Mouse (Mus musculus): ENCODE data around the gene Aldh3b1.
"Not testable (repeated sequence)": the region's sequence is repeated elsewhere in the genome, so short reads cannot be mapped to it uniquely, and the experiment has no call there.

Gene Aldh3b1

DNA sequence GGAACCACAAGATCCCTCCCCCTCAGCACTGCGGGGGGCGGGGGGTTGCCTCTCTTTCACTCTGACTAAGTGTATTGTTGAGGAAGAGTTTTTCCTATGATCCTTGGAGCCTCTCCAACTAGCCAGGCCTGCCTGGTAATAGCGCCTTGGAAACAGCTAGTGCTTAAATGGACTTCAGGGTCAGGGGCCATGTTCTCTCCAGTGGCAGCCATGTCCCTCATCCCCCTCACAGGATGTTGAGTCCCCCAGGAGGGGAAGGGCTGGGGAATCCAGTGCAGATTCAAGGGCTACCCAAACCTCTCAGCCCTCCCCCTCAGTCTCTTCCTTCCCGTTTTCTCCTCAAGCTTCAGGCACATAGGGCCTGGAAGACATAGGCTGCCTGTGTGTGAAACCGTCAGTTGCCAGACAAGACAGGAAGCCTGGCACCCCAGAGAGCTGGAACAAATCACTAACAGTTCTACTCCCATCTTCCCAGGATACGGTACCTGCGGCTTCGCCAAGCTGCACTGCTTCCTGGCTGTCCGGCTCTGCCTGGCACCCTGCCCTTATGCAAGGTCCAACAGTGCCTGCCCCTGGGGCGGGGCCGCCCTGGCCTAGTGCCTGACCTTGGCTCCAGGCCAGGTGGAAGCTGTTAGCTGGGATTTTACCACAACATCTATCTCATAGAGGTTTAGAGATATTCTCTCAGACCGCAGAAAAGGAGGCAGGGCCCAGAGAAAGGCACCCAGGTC, at the start of gene Aldh3b1:
Aldh3b1 (minus strand) TSS at position 598 of the 731 bp plus-strand sequence.
- no peak for DNase-seq (ENCODE audit: low spot score in 2 of 2)

DNA sequence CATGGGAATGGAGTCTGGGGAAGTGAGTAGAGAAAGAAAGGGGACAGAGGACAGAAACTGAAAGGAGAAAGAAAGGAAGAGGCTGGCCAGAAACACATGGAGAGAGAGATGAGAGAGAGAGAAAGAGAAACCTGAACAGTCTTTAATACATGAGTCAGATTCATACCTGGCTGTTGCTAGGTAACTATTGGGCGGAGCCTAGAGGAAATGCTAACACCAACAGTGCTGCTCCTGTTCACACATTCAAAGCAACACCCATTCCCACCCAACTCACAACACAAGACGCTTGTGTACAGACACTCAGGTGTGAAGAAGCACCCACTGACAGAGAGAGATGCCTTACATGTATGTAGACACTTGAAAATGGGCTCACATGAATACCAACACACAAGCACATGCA, 46.3 kb upstream of the Aldh3b1 start:
- peak in 1 of 2 experiments; percentile 20 for DNase-seq (ENCODE audit: low spot score in 2 of 2)

DNA sequence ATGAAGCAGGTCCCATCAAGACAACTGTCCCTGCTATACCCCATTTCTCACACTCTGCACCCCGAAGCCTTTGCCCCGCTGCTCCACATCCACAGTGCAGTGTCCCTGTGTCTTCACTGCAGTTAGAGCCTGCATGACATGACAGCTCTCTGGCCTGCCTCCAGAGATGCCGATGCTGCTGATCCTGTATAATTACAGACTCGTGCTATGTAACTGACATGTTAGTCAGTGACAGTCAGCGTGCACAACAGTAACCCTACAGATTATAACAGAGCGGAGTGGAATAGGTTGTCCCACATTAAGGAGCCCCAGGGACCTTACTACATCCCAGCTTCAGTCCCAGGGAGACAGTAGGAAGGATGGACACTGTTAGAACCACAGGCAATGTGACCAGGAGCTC, 45.0 kb upstream of the Aldh3b1 start:
- DNase-seq (ENCODE audit: low spot score in 2 of 2), result not testable (repeated sequence)

- DNase-seq (ENCODE audit: low spot score in 2 of 2), result no peak
Observed at GRCm38 (mm10) chr19:3972229-3972628, 42.6 kb upstream of the Aldh3b1 start, which contains the start of gene Aldh3b2. Aldh3b2 (plus strand) TSS chr19:3972328.

GRCm38 (mm10) chr19:3967258-3967657, 37.6 kb upstream of the Aldh3b1 start:
- no peak for DNase-seq (ENCODE audit: low spot score in 2 of 2)

DNA sequence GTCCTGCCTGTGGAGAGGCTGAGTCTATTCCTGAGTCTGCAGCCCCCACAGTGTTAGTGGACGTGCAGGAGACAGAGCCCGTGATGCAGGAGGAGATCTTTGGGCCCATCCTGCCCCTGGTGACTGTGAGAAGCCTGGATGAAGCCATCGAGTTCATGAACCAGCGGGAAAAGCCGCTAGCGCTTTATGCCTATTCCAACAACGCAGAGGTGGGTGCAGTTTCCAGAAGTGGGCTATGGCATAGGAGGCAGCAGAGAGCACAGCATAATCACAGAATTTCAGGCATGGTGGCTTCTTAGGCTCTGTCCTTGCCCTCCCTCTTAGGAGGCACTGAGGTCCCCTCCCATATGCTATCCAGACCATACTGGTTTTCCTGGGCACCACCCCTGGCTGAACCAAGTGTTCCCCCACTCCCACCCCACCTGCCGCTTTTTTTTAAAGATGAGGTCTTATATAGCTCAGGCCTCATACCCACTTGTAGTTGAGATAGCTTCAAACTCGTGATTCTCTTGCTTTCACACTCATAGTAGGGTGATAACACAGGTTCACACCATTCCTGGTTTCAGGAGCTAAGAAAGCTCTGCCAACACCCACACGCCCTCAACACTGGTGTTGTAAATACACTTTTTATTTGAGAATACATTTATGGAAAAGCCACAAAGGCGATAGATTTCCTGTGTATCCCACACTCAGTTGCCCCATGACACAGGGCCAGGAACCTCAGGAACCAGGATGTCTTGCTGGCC, 36.9 kb upstream of the Aldh3b1 start:
- DNase-seq (ENCODE audit: low spot score in 2 of 2), result no peak

DNA sequence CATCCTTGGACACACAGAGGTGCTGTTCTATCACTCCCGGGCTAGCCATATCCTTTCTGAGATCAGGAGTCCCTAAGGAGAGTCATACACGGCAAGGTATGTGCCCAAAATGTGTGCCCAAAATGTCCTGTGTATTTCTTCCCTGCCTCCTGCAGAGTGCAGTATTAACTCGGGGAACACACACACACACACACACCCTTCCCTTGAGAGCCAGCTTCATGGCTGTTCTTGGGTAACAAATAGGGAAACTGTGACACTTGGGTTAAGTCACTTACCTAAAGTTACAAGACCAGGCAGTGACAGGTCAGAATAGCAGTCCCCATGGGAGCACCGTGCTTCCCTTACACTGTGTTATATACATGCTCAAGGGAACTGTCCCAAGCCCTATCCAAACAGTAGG, 34.4 kb upstream of the Aldh3b1 start:
- DNase-seq (ENCODE audit: low spot score in 2 of 2), result no peak

DNA sequence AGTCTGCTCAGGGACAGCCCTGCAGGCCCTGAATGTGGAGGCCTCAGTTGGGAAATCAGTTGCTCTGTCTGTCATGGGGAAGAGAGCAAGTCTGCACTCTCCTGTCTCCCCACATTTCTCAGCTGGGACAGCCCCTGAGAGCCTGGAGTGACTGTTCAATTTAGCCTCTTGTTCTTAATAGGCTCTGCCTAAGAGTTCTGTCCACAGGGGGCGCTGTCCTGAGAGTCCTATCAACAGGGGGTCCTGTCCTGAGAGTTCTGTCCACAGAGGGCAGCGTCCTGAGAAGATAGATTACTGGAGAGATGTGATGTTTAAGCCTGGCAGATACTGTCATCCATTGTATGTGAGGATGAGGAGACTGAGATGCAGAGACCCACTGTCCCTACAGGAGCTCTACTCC, 32.9 kb upstream of the Aldh3b1 start:
- no peak for DNase-seq (ENCODE audit: low spot score in 2 of 2)

DNA sequence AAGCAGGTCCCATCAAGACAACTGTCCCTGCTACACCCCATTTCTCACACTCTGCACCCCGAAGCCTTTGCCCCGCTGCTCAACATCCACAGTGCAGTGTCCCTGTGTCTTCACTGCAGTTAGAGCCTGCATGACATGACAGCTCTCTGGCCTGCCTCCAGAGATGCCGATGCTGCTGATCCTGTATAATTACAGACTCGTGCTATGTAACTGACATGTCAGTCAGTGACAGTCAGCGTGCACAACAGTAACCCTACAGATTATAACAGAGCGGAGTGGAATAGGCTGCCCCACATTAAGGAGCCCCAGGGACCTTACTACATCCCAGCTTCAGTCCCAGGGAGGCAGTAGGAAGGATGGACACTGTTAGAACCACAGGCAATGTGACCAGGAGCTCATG, 32.2 kb upstream of the Aldh3b1 start:
- not testable (repeated sequence) for DNase-seq (ENCODE audit: low spot score in 2 of 2)

GRCm38 (mm10) chr19:3960211-3960610, 30.6 kb upstream of the Aldh3b1 start:
- no peak for DNase-seq (ENCODE audit: low spot score in 2 of 2)

DNA sequence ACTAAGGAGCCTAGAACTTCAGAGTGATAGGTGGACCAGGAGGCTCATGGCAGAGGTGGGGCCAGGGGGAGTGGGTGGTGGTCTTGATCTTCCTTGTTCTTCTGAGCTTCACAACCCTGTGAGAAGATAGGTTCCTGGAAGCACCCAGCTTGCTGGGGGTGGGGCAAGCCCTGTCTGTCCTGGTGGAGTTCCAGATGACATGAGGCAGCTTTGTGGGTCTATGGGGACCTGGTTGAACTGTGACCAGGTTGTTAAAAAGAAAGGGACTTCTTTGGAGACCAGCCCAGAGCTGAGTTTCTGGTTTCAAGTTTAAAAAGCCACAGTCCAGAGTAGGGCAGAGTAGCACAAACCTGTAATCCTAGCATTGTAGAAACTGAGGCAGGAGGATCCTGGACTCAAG, 29.4 kb upstream of the Aldh3b1 start:
- no peak for DNase-seq (ENCODE audit: low spot score in 2 of 2)

DNA sequence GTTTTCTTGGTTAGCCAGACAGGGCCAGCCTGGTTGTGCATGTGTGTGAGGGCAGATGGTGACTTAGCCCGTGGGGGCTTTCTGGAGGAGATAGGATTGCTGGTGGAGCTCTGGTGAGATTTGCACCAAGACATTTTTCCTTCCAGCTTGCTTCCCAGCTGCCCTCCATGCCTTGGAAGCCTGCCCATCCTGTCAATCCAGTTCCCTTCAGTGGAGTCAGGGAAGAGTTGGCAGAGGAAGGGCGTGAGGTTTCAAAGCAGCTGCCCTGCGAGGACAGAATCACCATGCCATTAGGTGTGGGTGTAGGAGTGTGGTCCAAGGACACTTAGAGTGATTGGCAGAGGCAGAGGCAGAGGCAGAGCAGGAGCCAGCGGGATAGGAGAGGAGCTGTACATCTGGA, 28.9 kb upstream of the Aldh3b1 start, which contains the start of gene Aldh3b3:
Aldh3b3 (plus strand) TSS at position 176 of the 400 bp plus-strand sequence.
- DNase-seq (ENCODE audit: low spot score in 2 of 2), result no peak

DNA sequence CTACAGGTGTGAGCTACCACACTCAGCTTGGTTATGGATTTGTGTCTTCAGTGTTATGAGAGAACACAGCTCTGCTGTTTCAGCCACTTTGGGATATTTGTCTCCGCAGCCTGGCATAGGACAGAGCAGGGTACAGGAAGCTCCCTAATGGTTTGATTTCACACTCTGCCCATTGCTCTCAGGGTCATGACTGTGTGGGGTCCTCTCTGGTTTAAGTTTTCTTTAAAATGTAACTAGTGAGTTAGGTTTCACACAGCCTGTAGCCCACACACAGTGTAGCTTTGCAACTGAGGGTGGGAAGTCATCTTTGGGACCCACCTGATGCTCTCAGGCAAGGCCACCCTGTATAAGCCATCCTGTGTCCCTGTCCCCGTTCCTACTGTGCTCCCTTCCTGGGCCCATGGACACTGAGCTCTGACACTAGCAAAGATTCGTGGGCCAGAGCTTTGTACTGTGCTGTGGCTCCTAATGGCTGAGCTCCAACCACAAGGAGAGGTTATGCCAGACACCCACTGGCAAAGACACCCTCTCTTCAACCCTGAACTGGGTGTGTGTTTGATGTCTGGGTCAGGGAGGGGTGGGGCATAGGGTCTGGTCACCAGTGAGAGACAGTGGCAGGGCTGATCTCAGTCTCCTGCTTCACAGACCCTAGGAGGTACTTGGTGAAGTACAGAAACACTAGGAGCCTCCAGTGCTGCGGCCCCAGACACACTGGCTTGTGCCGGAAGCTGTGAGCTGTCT, 27.9 kb upstream of the Aldh3b1 start:
- not testable (repeated sequence) for DNase-seq (ENCODE audit: low spot score in 2 of 2)

GRCm38 (mm10) chr19:3955804-3956203, 26.2 kb upstream of the Aldh3b1 start:
- DNase-seq (ENCODE audit: low spot score in 2 of 2), result no peak

DNA sequence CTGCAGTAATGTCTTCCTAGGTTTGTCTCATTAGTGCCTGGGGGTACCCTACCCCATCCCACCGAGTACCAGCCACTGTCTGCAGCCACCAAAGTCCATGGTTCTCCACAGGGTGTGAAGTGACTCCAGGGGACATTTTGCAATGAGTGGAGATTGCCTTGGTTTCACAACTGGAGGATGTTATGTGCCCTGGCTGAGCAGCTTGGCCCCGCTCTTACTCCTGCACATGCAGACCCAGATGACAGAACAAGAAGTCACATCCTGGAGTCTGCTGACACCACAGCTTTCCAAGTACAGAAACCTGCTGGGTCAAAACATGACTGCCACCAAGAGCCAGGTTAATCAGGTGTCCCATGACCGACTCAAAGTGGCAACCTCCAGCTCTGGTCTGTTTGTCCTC, 25.4 kb upstream of the Aldh3b1 start:
- DNase-seq (ENCODE audit: low spot score in 2 of 2), result no peak

- no peak for DNase-seq (ENCODE audit: low spot score in 2 of 2)
Observed at GRCm38 (mm10) chr19:3952099-3952498, 22.5 kb upstream of the Aldh3b1 start.

- no peak for DNase-seq (ENCODE audit: low spot score in 2 of 2)
Observed at GRCm38 (mm10) chr19:3951461-3951860, 21.9 kb upstream of the Aldh3b1 start.

- no peak for DNase-seq (ENCODE audit: low spot score in 2 of 2)
Observed at GRCm38 (mm10) chr19:3950331-3950730, 20.7 kb upstream of the Aldh3b1 start.

DNA sequence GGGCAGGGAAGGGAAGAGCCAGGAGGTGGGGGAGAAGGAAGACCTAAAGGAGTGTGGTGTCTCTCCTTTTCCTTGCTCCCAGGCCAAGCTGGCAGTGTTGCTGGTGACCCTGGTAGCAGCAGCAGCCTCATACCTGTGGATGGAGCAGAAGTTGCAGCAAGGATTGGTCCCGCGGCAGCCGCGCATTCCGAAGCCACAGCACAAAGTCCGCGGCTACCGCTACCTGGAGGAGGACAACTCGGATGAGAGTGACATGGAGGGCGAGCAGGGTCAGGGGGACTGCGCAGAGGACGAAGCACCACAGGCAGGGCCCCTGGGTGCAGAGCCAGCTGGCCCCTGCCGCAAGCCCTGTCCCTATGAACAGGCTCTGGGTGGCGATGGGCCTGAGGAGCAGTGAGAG, 18.9 kb upstream of the Aldh3b1 start:
- no peak for DNase-seq (ENCODE audit: low spot score in 2 of 2)

DNA sequence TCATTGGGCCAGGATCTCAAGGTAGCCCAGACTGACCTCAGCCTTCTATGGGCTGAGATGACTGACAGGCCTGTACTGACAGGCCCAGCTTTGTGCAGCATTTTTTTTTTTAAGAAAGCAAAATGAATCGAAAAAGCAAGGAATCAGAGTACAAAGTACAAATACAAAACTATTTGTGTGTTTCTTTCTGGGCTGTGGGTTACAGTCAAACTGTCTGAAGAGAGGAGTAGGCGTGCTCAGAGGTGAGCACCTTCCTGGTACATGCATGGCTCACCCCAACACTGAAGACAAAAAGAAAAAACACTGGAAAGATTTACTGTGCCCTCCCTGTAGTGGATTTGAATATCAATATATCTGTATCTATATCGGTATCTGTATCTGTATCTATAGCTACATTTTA, 18.2 kb upstream of the Aldh3b1 start:
- DNase-seq (ENCODE audit: low spot score in 2 of 2), result no peak

GRCm38 (mm10) chr19:3946715-3947114, 17.1 kb upstream of the Aldh3b1 start:
- peak; percentile 50 to 65 for DNase-seq (ENCODE audit: low spot score in 2 of 2)

GRCm38 (mm10) chr19:3945872-3946564, 16.4 kb upstream of the Aldh3b1 start:
- peak; percentile 52 to 54 for DNase-seq (ENCODE audit: low spot score in 2 of 2)
